24 mouse cellular contexts compared by ENCODE assay signal in genomic region chr8:82870840-82871490, GRCm38 (mm10). TPM values are rescaled to one million over a fixed set of nuclear protein-coding genes. Genes with fewer than 3 reads are reported as not detected.
DNase-seq lines count a peak whose midpoint lies in the region; ATAC-seq and TF ChIP-seq lines count a peak whose summit lies in the region.
"Had no signal": no experiment of that assay in that cellular context is flagged by ENCODE, and none has a peak within 500 bp of the region (broad histone marks: within the 10 kb centered on the region; RNA-seq: fewer than 3 reads in every experiment).

No protein-coding gene starts in this region.

- intact Hi-C loops in gastrocnemius, adult 2 months (cut with DNase I), result no loop called here

- H3K9ac ChIP-seq in lung, embryonic 16.5 days (ENCODE audit: low read length), result no peak overlapping the region
- H3K9ac ChIP-seq: forebrain, embryonic 12.5 days; heart, embryonic 15.5 days; hindbrain, embryonic 15.5 days; intestine, embryonic 15.5 days; limb, embryonic 15.5 days; liver, embryonic 15.5 days; midbrain, embryonic 13.5 days; neural tube, embryonic 13.5 days had no signal

- H3K27me3 ChIP-seq in lung, embryonic 16.5 days (ENCODE audit: control insufficient read depth, insufficient read depth, low read depth, low read length), result no peaks in the 10 kb centered on the region
- H3K27me3 ChIP-seq: forebrain, embryonic 12.5 days; heart, embryonic 15.5 days; hindbrain, embryonic 15.5 days; intestine, embryonic 15.5 days; limb, embryonic 15.5 days; midbrain, embryonic 13.5 days; neural tube, embryonic 13.5 days had no signal

- H3K4me2 ChIP-seq in lung, embryonic 16.5 days (ENCODE audit: low read depth, low read length), result no peak overlapping the region
- H3K4me2 ChIP-seq: forebrain, embryonic 12.5 days; heart, embryonic 15.5 days; hindbrain, embryonic 15.5 days; intestine, embryonic 15.5 days; limb, embryonic 15.5 days; liver, embryonic 15.5 days; midbrain, embryonic 13.5 days; neural tube, embryonic 13.5 days had no signal

- DNase-seq in gastrocnemius, adult 2 months, result no peak
- DNase-seq in gastrocnemius, adult 8-10 months (ENCODE audit: low spot score in 2 of 2), result no peak
- no peak for DNase-seq in lung, postnatal 25 days (ENCODE audit: low spot score)
- peak; percentile 65 for DNase-seq in fibroblast of lung, adult 2 months (ENCODE audit: low read depth)
- no peak for DNase-seq in adrenal gland, adult (ENCODE audit: inconsistent age in 2 of 2, low spot score in 1 of 2)
- no peak for DNase-seq in Muller cell, postnatal 12 days (ENCODE audit: inconsistent ontology term)
- DNase-seq: adrenal gland, adult 8-10 months; cerebellum, postnatal 10 days; gastrocnemius, postnatal 36 days; heart, postnatal 4 days; kidney, postnatal 14 days; layer of hippocampus, adult 9-11 months; thymus, postnatal 25 days had no signal

- no peaks in the 10 kb centered on the region for H3K36me3 ChIP-seq in lung, embryonic 16.5 days (ENCODE audit: control insufficient read depth, insufficient read depth, low read length)
- H3K36me3 ChIP-seq: forebrain, embryonic 12.5 days; G1E; heart, embryonic 15.5 days; hindbrain, embryonic 15.5 days; intestine, embryonic 15.5 days; limb, embryonic 15.5 days; liver, embryonic 15.5 days; midbrain, embryonic 13.5 days; neural tube, embryonic 13.5 days had no signal

- 40% methylated on average over 4 of the region's 4 CpGs for WGBS in lung, embryonic 16.5 days

- ATAC-seq in lung, embryonic 16.5 days (ENCODE audit: low read depth), result peak; percentile 69
- ATAC-seq: intestine, embryonic 15.5 days; midbrain, embryonic 13.5 days had no signal

- H3K27ac ChIP-seq in gastrocnemius, adult 2 months, result peak overlapping the region; percentile 75
- H3K27ac ChIP-seq in lung, embryonic 16.5 days (ENCODE audit: low read length), result 0 out of 2 replicates have a peak overlapping the region, but pooled peaks have one; percentile 39
- H3K27ac ChIP-seq: forebrain, embryonic 12.5 days; heart, embryonic 15.5 days; hindbrain, embryonic 15.5 days; intestine, embryonic 15.5 days; left cerebral cortex, adult 2 months; limb, embryonic 15.5 days; liver, embryonic 15.5 days; midbrain, embryonic 13.5 days; neural tube, embryonic 13.5 days had no signal

- H3K4me3 ChIP-seq in gastrocnemius, adult 2 months, result peak overlapping the region; percentile 13; the same call in 1 of the 2 replicates
- H3K4me3 ChIP-seq in lung, embryonic 16.5 days (ENCODE audit: low read length), result no peak overlapping the region
- H3K4me3 ChIP-seq: forebrain, embryonic 12.5 days; heart, embryonic 15.5 days; hindbrain, embryonic 15.5 days; intestine, embryonic 15.5 days; left cerebral cortex, adult 2 months; limb, embryonic 15.5 days; liver, embryonic 15.5 days; midbrain, embryonic 13.5 days; neural tube, embryonic 13.5 days had no signal

- TF ChIP-seq CTCF in gastrocnemius, adult 2 months (IDR thresholded peaks at IDR 0.05), result no peak

- peaks cover 12% of the 10 kb centered on the region for H3K4me1 ChIP-seq in lung, embryonic 16.5 days (replicated peaks; ENCODE audit: control insufficient read depth, insufficient read depth, low read length)
- H3K4me1 ChIP-seq: intestine, embryonic 15.5 days; liver, embryonic 15.5 days had no signal

- H3K9me3 ChIP-seq in lung, embryonic 16.5 days (ENCODE audit: control insufficient read depth, low read length), result no peaks in the 10 kb centered on the region
- H3K9me3 ChIP-seq: forebrain, embryonic 12.5 days; G1E; heart, embryonic 15.5 days; hindbrain, embryonic 15.5 days; intestine, embryonic 15.5 days; limb, embryonic 15.5 days; liver, embryonic 15.5 days; midbrain, embryonic 13.5 days; neural tube, embryonic 13.5 days had no signal

RNA-seq across cellular contexts. Expression of gene Rnf150, which starts 7.8 kb away (rescaled TPM):
- 10 to 100 TPM; 26.0 to 34.8 TPM for total RNA-seq in gastrocnemius, adult 2 months (2021)
- 10 to 100 TPM; 35.8 to 50.2 (median 41.7) TPM for total RNA-seq in gastrocnemius, adult 8-10 months (2022)
- 1.5 and 1.8 TPM in 2 replicates for polyA plus RNA-seq in lung, embryonic 16.5 days (2015; fragmentation: Nextera tagmentation; extraction: Ambion mirVana)
- polyA plus RNA-seq: G1E had no signal
